Mouse (Mus musculus) bone marrow, adult 2 months (tissue): ENCODE data around the gene Gon4l.

Source experiments
- CTCF ChIP-seq: fragments of 200-500 bp; IDR thresholded peaks from 2 replicates; pipeline ENCODE4 v1.5.1; 2011; ENCODE audit warnings: low read length, control low read depth; ENCODE audit not compliant: control insufficient read depth, insufficient read depth
- POLR2A ChIP-seq: fragments of 200-500 bp; IDR thresholded peaks from 2 replicates; pipeline ENCODE4 v1.6.1; 2011; ENCODE audit warnings: low read depth, mild to moderate bottlenecking, control low read depth, low read length, borderline replicate concordance; ENCODE audit not compliant: control insufficient read depth

GRCm38 (mm10) chr3:88944109-88944508 lies 109.1 kb downstream of the Gon4l start:
- TF ChIP-seq CTCF (no peak), POLR2A (no peak)
